Mouse (Mus musculus): ENCODE results near the gene Msi2. TPM values are rescaled to one million over a fixed set of nuclear protein-coding genes. Genes with fewer than 3 reads are reported as not detected.

The Msi2 gene
- total RNA-seq, 2 experiments from 2014 or later, result 75.5 to 87.5 TPM

DNA sequence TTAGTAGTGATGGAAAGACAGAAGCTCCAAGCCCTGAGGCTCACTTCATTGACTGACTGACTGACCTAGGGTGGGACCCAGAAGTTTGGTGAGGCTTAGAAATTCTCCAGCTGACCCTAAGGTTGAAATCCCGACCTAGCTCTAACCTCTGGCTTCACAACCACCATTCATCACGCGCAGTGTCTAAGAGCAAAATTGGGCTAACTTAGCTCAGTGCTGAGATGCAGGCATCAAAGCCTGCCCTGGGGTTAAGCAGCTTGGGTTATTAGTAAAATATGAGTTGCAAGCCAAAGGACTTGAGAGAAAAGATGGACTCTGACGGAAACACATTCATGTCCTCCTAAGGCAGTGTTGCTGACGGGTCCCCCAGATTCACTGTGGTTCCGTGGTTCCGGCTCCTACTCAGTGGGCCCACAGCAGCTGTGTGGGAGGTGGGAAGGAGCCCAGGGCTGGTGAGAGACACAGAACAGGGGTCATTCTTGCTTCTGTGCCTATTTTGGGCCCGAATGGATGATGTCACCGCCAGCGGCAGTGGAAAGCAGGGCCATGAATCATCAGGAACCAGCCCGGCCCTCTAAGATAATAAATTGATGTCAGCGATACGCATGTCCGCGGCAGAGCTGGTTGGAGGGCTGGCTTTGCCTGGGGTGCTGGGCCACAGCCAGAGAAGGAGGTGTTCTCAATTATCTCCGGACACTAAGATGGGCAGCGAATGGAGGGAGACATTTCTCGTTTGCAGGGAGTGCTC, 250.6 kb downstream of the Msi2 start:
- intact Hi-C loops (cut with DNase I), result no loop called here
- peak in 1 of 2 experiments; percentile 77 for DNase-seq (ENCODE audit: extremely low spot score in 1 of 2, low spot score in 2 of 2)

DNA sequence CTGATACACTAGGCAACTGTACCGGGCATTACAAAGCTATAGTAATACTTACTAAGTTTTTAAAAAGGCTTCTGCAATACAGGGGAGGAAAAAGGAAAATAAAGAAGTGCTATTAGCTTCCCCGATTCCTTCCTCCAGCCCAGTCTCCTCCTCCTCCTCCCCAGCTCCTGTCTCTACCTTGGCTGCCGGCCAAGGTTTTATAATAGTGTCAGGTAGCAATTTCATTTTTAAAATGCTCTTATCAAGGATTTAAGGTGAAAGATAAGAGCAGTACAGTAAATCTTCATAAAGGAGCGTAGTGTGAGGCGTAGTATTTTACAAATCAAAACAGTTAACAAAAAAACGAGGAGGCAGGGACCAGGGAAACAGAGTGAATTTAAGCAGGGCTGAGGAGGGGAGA, 254.4 kb downstream of the Msi2 start:
- intact Hi-C loops (cut with DNase I), result no loop called here
- no peak for DNase-seq (ENCODE audit: extremely low spot score in 1 of 2, low spot score in 2 of 2)

DNA sequence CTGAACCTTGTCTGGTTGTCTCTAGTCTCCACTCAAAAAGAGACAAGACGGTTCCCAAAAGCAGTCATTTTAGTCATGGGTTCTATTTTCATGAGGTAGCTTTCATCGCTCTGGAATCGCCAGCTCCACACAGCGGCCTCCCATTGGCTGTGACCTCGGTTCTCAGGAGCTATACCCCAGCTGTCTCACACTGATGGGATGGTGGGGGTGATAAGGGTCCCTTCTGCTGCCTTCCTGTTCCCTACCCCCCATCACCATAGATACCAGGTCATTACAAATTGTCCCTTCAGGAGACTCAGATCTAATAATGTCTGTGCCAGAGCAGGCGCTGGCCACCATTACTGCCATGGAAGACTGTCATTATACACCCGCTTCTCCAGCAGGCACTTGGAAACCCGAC, 255.5 kb downstream of the Msi2 start:
- no peak for DNase-seq (ENCODE audit: extremely low spot score in 1 of 2, low spot score in 2 of 2)
- intact Hi-C loops (cut with DNase I), result no loop called here

DNA sequence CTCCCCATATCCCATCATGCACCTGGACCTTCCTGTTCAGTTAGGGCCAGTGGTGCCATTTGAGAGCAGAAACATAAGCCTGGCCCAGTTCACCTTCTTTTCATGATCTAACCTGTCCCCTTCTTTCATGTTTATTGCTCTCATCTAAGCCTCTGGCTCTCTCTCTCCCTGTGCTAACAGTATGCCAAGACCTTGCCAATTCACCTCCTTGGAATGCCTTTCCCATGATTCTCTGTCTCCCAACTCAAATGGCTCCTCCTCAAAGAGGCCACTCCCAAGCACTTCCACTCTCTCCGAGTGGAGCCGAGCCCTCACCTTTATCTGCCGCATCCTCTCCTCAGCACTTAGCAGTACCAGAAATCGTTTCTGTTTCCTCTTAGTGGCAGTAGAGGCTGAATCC, 256.7 kb downstream of the Msi2 start:
- no peak for DNase-seq (ENCODE audit: extremely low spot score in 1 of 2, low spot score in 2 of 2)
- intact Hi-C loops (cut with DNase I), result no loop called here

DNA sequence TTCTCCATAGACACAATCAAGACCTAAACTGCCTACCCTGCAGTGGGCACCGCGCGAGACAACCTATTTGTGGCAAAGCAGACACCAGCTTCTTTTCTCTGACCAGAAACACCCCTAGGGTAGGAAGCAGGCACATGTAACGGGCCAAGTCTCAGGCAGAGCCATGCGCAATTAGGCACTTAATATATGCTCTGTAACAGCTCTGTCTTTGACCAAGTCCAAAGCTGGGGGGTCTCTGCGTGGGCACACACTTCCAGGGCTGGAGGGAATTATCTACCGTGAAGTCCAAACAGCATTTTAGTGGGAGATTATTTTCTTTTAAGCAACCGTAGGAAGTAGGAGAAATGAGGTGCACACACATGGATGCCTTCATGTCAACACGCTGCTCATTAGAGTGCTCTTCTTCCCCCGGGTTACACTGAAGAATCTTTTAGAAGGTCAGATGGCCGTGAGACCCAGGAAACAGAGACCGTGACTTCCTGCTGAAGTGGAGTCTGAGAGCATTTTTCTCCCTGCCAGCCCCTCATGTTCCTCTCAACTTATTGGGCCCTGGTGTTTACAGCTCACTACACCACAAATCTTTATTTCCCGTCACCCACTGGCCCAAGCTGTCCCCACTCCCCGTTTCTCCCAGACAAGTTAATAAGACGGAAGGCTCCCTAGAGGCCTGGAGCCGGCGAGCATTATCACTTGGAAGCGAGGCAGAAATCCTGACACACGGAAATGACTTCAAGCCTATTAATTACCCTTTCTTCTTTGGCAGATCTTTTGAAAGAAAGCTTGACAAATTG, 258.2 kb downstream of the Msi2 start:
- DNase-seq (ENCODE audit: extremely low spot score in 1 of 2, low spot score in 2 of 2), result no peak
- intact Hi-C loops (cut with DNase I), result no loop called here

DNA sequence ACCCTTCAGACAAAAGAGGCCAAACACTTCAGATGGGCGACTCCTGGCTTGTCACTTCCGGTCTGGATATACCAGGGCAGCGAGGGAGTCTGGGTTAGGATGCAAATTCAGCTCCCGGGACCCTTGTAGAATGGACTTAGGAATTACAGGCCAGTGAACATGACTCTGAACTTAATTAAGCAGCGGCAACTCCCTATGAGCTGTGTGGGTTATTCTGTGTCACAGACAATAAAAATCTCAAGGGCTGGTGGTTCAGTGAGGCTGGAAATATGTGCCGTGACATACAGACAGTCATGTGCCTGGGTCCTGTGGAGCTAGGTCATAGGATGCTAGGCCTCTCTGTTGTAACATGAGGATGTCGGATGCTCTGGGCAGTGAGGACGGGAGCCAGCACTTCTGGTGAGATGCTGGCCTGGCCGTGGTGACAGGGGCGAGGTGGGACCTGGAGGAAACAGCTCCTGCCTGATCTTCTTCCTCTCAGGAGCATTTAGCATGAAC, 261.0 kb downstream of the Msi2 start:
- DNase-seq (ENCODE audit: extremely low spot score in 1 of 2, low spot score in 2 of 2), result no peak
- intact Hi-C loops (cut with DNase I), result no loop called here

DNA sequence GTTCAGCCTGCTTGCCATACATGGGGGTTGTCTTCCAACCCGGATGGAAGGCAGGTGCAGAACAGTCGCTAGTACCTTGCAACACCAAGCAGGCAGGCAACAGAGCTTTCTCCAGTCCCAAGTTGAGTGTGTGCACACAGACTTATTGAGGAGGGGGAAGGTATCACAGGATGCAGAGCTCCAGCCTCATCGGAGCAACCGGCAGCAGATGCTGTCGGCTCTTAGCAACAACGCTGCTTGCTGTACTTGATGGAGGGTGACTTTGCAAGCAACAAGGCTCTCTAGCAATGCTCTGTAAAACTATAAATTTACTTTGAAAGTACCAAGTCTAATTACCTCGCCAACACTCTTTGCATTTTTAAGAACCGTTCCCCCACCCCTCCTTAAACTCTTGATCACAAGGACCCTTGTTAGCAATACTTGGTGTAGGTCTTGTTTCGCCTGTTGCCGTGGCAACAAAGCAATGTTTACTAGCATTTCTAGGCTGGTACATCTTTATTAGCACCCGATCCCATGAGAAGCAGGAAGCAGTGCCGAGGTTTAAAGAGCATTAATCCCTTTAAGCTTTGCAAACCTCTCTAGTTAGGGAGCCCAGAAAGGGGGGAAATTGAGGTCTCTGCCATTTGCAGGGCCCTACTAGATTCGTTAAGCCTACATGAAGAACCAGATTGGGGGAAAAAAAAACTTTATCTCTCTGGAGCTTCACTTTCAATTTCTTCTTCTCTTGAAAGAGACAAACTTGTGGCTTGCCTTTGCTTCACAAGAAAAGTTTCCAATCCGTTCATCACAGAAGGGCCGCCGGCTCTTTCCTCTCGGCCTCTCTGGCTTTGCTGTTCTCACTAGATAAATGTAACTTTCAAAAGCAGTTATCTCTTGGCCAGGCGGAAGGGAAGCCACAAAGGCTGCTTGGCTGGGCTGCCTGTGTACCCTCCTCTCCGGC, 263.2 kb downstream of the Msi2 start:
- intact Hi-C loops (cut with DNase I), result no loop called here
- DNase-seq (ENCODE audit: extremely low spot score in 1 of 2, low spot score in 2 of 2), result peak in 1 of 2 experiments; percentile 20

DNA sequence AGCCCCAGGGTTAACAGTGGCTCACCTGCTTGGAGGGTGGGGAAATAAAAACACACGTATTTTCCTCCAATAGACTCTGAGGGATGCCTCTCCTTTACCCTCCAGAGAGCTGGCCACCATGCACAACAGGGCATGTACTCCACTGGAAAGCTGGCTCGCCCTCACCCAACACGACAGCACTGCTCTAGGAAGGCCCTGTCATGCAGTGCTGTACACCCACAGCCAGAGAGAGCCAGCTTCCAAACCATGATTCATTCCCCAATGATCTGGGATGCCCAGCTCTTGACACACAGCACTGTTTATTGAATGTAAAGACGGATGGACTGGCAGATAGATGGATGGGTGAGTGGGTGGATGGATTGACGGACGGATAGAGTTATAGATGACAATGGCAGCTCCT, 269.1 kb downstream of the Msi2 start:
- no peak for DNase-seq (ENCODE audit: extremely low spot score in 1 of 2, low spot score in 2 of 2)
- intact Hi-C loops (cut with DNase I), result no loop called here

DNA sequence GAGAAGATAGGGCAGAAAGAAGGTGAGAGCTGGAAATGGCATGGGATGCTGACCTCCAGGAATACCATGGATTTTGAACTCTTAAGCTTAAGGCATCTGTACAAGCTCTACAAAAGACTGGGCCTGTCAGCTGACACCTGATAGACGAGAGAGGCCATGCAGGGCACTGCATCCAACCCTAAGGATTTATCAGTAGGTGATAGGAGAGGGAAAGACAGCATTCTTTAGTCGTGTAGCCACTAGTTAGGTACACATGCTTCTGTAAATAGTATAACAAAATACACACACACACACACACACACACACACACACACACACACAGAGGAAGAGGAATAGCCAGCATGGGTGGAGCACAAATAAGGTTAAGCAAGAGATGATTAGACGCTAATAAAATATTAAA, 269.7 kb downstream of the Msi2 start:
- no peak for DNase-seq (ENCODE audit: extremely low spot score in 1 of 2, low spot score in 2 of 2)
- intact Hi-C loops (cut with DNase I), result no loop called here

DNA sequence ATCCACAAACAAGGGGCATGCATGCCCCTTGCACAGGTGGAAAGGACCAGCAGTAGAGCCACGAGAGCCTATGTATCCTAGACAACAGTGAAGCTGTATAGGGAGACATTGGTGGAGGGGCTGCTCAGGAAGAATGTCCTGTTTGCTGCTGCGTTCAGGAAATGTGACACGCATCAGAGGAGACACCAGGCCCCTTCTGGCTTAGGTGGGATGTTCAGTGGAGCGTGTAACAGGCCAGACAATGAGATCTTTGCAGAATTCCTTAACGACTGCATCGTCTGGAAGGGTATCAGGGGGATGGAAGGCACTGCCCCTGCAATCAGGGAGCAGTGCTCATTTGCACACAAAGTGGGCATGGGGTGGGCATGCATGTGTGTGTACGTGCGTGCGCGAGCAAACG, 271.0 kb downstream of the Msi2 start:
- intact Hi-C loops (cut with DNase I), result no loop called here
- DNase-seq (ENCODE audit: extremely low spot score in 1 of 2, low spot score in 2 of 2), result no peak

DNA sequence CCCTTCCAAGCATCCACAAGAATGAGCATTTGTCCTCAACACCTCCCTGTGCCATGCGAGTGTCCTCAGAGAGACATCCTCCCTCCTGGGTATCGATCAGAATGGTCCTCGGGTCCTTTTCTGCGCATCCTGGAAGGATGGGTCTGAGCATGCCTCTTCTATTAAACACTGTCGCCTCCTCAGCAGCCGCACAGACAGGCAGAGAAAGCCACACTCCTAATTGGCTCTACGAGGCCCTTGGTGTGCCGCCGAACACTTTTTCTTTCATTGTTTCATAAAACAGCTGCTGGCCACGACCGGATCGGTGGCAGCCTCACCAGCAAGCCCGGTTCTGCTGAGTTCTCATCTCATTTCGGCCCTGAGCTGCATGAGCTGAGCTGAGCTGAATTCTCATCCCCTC, 274.4 kb downstream of the Msi2 start:
- intact Hi-C loops (cut with DNase I), result no loop called here
- DNase-seq (ENCODE audit: extremely low spot score in 1 of 2, low spot score in 2 of 2), result no peak

DNA sequence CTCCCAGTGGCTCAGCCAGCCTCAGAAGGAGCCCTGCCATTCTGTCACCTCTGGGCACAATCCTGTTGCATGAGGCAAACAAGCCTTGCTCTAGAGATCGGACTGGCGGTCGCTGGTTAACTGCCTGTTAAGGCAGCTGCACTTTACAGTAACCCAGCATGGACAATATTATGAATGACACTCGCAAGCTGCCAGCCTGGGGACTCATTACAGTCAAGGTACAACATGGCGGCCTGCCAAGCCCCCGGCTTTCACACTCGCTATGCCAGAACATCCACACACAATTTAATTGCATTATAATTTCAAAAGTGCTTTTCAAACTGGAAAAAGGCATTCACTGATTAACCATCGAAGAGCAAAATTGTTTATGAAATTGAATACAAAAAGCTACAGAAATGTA, 275.0 kb downstream of the Msi2 start:
- intact Hi-C loops (cut with DNase I), result no loop called here
- DNase-seq (ENCODE audit: extremely low spot score in 1 of 2, low spot score in 2 of 2), result peak in 1 of 2 experiments; percentile 42

DNA sequence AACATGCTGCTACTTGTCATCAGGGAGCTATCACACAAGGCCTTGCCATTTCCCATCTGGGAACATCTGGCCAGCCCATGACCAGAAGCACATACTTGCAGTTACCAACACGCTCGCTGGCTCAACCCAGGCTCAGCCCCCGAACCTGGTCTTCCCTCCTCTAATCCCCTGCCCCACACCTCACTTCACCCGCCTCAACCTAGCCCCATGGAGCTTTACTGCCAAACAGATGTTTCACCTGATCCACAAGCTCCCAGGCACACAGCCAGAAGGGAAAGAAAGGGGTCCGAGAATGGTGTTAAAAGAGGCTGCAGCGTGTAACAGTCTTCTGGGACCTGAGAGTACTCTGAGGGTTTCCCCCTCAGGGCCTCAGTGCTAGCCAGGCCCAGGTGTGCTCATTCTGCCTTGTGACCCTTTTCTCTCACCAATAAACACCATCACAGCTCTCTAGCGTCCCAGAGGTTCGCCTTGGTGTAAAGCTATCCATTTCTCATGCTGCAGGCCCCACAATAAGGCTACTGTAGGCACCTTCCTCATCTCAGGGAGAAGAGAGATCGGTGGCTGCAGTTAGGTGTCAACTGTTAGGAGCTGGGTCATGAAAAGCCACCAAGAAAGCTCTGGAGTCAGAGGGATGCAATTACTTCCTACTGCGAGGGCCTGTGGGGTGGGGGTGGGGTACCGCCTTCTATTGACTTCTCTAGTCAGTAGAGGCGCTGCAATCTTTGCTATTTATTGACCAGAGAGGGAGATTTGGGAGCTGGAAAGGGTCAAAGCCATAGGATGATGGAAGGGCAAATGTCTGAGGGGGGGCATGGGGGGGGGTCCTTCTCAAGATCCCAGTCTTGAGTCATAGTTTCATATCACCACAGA, 276.2 kb downstream of the Msi2 start:
- DNase-seq (ENCODE audit: extremely low spot score in 1 of 2, low spot score in 2 of 2), result no peak
- intact Hi-C loops (cut with DNase I), result no loop called here

DNA sequence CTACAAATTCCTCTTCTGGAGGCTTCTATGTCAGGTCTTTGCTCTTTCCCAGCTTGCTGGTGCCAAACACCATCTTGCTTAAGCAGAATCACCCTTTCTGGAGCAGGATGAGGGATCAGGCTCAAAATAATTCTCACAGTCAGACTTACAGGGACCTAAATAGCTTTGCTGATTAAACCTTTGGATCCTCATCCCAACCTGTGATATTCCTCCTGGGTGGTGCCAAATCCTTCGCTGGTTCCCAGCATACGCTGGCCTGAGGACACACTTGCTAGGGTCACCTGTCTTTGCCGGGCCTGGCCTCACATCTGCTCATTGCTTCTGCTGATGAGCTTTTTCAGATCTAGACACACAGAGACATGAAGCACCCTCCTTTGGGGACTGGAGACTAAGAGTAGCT, 279.7 kb downstream of the Msi2 start:
- intact Hi-C loops (cut with DNase I), result loop anchor here (10.0 kb wide), 1 partner anchor 286 kb away; no protein-coding TSS in a partner anchor
- no peak for DNase-seq (ENCODE audit: extremely low spot score in 1 of 2, low spot score in 2 of 2)

DNA sequence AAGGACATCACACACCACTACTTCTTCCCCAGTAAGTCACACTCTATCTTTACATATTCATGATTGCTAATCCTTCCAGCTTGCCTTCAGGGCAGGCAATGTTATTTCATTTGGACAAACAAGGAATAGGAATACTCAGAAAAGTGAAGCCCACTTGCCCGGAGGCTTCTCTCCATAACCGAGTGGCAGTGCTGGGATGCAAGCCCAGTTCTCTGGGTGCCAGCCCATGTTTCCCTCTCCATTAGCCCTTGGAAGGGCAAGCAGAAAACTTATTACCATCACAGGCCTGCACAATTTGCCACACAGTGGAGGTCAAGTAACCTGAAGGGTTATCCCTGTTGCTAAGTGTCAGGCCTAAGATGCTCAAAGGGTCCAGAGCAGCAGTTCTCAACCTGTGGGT, 281.7 kb downstream of the Msi2 start:
- DNase-seq (ENCODE audit: extremely low spot score in 1 of 2, low spot score in 2 of 2), result no peak
- intact Hi-C loops (cut with DNase I), result loop anchor here (10.0 kb wide), 1 partner anchor 288 kb away; no protein-coding TSS in a partner anchor

DNA sequence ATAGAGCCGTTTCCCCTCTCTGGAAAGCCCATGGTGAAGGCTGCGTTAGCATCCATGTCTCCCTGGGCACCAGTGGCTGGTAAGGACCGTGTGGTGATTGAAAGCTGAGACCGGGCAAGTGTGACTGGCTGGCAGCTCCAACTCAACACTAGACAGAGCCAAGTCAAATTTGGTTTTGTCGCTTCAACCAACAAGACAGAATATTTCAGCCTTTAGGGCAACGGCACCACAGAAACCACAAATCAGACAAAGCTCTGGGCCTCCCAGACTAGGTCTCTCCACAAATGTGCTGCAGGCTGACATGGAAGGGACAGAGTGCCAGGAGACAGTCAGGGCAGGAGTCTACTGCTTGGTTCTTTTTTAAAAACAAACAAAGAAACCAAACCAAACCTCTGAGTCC, 282.8 kb downstream of the Msi2 start:
- intact Hi-C loops (cut with DNase I), result loop anchor here (10.0 kb wide), 1 partner anchor 289 kb away; no protein-coding TSS in a partner anchor
- no peak for DNase-seq (ENCODE audit: extremely low spot score in 1 of 2, low spot score in 2 of 2)

DNA sequence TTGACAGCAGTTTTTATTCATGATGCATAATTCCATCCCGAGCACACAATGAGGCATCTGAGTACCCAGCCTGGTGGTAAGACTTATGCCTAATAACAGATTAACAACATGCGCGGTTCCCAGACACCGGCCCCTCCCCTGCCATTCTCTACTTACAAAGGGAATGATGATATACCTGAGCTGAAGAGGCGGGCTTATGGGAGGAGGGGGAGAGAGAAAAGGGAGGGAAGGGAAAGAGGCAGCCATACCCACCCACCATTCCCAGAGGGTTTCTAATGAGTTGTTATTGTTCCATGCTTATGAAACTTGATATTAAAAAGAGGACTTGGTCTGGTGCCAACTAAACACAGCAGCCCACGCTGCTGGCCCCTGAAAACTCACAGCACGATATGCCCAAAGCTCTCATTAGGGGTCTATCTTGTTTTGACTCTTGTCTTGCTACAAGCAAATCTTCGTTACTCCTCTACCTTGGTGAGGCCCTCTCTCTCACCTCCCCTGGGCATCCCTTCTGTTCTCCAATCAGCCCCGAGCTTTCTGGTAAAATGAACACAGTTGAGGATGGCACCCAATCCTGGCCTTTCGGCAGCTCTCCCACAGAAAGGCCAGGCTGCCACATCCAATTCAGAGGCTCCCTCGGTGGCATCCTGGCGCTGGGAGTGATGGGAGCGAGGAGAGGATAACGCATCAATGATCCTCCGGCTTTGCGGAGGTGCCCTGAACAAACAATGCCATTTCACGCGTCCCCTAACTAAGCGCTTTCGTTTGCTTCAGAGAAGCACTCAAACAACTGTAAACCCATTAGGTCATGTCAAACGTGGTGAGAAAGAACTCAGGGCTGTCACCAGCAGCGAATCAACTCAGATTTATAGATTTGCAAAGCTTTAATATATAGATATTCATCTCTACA, 286.7 kb downstream of the Msi2 start:
- intact Hi-C loops (cut with DNase I), result loop anchor here (10.0 kb wide), 1 partner anchor 293 kb away; no protein-coding TSS in a partner anchor
- DNase-seq (ENCODE audit: extremely low spot score in 1 of 2, low spot score in 2 of 2), result no peak
